Mouse (Mus musculus) bone marrow, adult 2 months (tissue): Measurements from ENCODE around the gene Inava. TPM values are rescaled to one million over a fixed set of nuclear protein-coding genes. Genes with fewer than 3 reads are reported as not detected.

Experiments used
- H3K27ac ChIP-seq: fragments of 200-500 bp; 2 replicates; pipeline ENCODE4 v1.5.1; 2012; ENCODE audit warnings: low read depth, mild to moderate bottlenecking, control low read depth, inconsistent platforms, low read length; ENCODE audit not compliant: control insufficient read depth, poor library complexity, insufficient read depth
- H3K4me1 ChIP-seq: fragments of 200-500 bp; 2 replicates; pipeline ENCODE4 v1.6.1; 2011; ENCODE audit warnings: low read length; ENCODE audit not compliant: control insufficient read depth, insufficient read depth
- H3K4me3 ChIP-seq: fragments of 200-500 bp; replicated peaks from 2 replicates; pipeline ENCODE3; 2011; ENCODE audit warnings: mild to moderate bottlenecking, low read depth, low read length, control low read depth; ENCODE audit not compliant: control insufficient read depth
- CTCF ChIP-seq: fragments of 200-500 bp; IDR thresholded peaks from 2 replicates; pipeline ENCODE4 v1.5.1; 2011; ENCODE audit warnings: low read length, control low read depth; ENCODE audit not compliant: control insufficient read depth, insufficient read depth
- POLR2A ChIP-seq: fragments of 200-500 bp; IDR thresholded peaks from 2 replicates; pipeline ENCODE4 v1.6.1; 2011; ENCODE audit warnings: low read depth, mild to moderate bottlenecking, control low read depth, low read length, borderline replicate concordance; ENCODE audit not compliant: control insufficient read depth
- WGBS: fragments of 180-500 bp; shearing (Covaris S2); methylation state at CpG from one replicate; pipeline ENCODE4 v1.1.7; 2018; 5-methylcytosine and 5-hydroxymethylcytosine counted together
- polyA plus RNA-seq: library from polyadenylated mRNA; stranded (reverse); fragments of >200 nt; gene quantifications from 2 replicates; pipeline ENCODE4 v1.2.4, GENCODE M21; 2011; ENCODE audit warnings: low replicate concordance; ENCODE audit not compliant: missing spikeins, insufficient read depth, insufficient read length

The Inava gene
- polyA plus RNA-seq, 1 experiment = not detected

- no peak overlapping the region for H3K27ac ChIP-seq
- no peak for TF ChIP-seq POLR2A
- TF ChIP-seq CTCF = no peak
- WGBS = 80% methylated on average over 7 of the region's 7 CpGs
- no peak overlapping the region for H3K4me3 ChIP-seq
- H3K4me1 ChIP-seq = no peaks in the 10 kb centered on the region
These were observed 7.7 kb upstream of the Inava start for GRCm38 (mm10) chr1:136241801-136242200.

- no peak overlapping the region for H3K27ac ChIP-seq
- no peak overlapping the region for H3K4me3 ChIP-seq
- 62% methylated on average over 4 of the region's 4 CpGs for WGBS
- no peaks in the 10 kb centered on the region for H3K4me1 ChIP-seq
- TF ChIP-seq CTCF (no peak), POLR2A (no peak)
These were observed 4.4 kb upstream of the Inava start for GRCm38 (mm10) chr1:136238495-136238894.

GRCm38 (mm10) chr1:136234595-136235092 lies 580 bp upstream of the Inava start:
- Histone ChIP-seq H3K4me3 (no peak overlapping the region), H3K27ac (no peak overlapping the region), H3K4me1 (no peaks in the 10 kb centered on the region)
- TF ChIP-seq POLR2A (no peak), CTCF (no peak)
- WGBS = 1% methylated on average over 9 of the region's 9 CpGs

- 15% methylated on average over 23 of the region's 23 CpGs for WGBS
- TF ChIP-seq CTCF (no peak), POLR2A (no peak)
- no peaks in the 10 kb centered on the region for H3K4me1 ChIP-seq
- H3K4me3 ChIP-seq = no peak overlapping the region
- no peak overlapping the region for H3K27ac ChIP-seq
These were observed 876 bp downstream of the Inava start for GRCm38 (mm10) chr1:136232986-136233790.

- no peak overlapping the region for H3K4me3 ChIP-seq
- WGBS = 12% methylated on average over 9 of the region's 9 CpGs
- no peak for TF ChIP-seq POLR2A
- no peak for TF ChIP-seq CTCF
These were observed 1.7 kb downstream of the Inava start for GRCm38 (mm10) chr1:136232285-136232926.

GRCm38 (mm10) chr1:136231596-136231995 lies 2.5 kb downstream of the Inava start:
- WGBS = 52% methylated on average over 6 of the region's 6 CpGs
- H3K27ac ChIP-seq = no peak overlapping the region
- TF ChIP-seq CTCF (no peak), POLR2A (no peak)
- no peaks in the 10 kb centered on the region for H3K4me1 ChIP-seq
- no peak overlapping the region for H3K4me3 ChIP-seq

More at GRCm38 (mm10) chr1:136232285-136232926, 1.7 kb downstream of the Inava start:
- no peak overlapping the region for H3K27ac ChIP-seq
- H3K4me1 ChIP-seq = no peaks in the 10 kb centered on the region

- Histone ChIP-seq H3K4me1 (no peaks in the 10 kb centered on the region), H3K27ac (no peak overlapping the region), H3K4me3 (no peak overlapping the region)
- WGBS = 75% methylated on average over 11 of the region's 11 CpGs
- no peak for TF ChIP-seq CTCF
- TF ChIP-seq POLR2A = no peak
These were observed 3.9 kb downstream of the Inava start for GRCm38 (mm10) chr1:136230201-136230600.

- H3K4me3 ChIP-seq = no peak overlapping the region
- no peaks in the 10 kb centered on the region for H3K4me1 ChIP-seq
- 85% methylated on average over 6 of the region's 6 CpGs for WGBS
- no peak for TF ChIP-seq POLR2A
- TF ChIP-seq CTCF = no peak
- H3K27ac ChIP-seq = no peak overlapping the region
These were observed 5.1 kb downstream of the Inava start for GRCm38 (mm10) chr1:136229040-136229373.
